Mouse (Mus musculus): ENCODE results near the gene Dennd4c.

GRCm38 (mm10) chr4:86858070-86858440 is 109.7 kb downstream of the Dennd4c start:
- TF ChIP-seq EP300 (IDR thresholded peaks at IDR 0.05) (no peak), CTCF (IDR thresholded peaks at IDR 0.05) (no peak)
